Comparison of ENCODE assay signal across 26 mouse cellular contexts in the genomic region with DNA sequence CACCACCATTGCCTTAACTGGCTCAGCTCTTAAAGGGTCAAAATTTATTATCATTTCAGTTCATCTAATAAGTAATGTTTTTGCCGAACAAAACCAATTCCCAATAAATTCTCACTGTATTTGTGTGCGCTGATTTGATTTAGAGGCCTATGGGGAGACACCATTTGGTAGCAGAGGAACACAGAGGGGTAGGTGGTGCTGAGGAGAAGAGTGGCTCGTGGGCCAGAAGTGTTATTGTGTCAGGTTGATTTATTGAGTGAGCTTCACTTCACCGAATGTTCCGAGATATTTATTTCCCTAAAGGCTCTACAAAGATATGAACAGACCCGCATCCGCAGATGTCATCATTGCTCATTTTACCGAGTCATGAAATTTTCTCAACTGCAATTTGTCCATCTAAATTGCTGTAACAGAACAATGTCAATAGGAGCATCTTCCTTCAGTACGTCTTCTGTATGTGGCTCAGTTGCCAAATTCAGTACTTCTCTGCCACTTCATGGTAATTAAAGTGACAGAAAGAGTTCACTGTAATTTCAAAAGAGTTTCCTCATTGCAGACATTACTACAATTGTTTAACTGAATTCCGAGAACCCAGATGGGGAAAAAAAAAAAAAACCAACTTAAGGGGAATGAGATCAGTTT.
A peak's percentile ranks its signal among the peaks of the same experiment; 100 is the strongest.
DNase-seq lines count a peak whose midpoint lies in the region; ATAC-seq and TF ChIP-seq lines count a peak whose summit lies in the region.
"Had no signal": no experiment of that assay in that cellular context is flagged by ENCODE, and none has a peak within 500 bp of the region (broad histone marks: within the 10 kb centered on the region; RNA-seq: fewer than 3 reads in every experiment).

No protein-coding gene starts in this region.

- H3K4me3 ChIP-seq in neural tube, embryonic 11.5 days (ENCODE audit: low read depth, low read length), result no peak overlapping the region
- no peak overlapping the region for H3K4me3 ChIP-seq in hindbrain, postnatal 0 days (ENCODE audit: low read length)
- no peak overlapping the region for H3K4me3 ChIP-seq in neural tube, embryonic 14.5 days (ENCODE audit: low read depth, low read length)
- H3K4me3 ChIP-seq: forebrain, embryonic 13.5 days; heart, embryonic 15.5 days; limb, embryonic 15.5 days; lung, embryonic 15.5 days had no signal

- no peak overlapping the region for H3K4me2 ChIP-seq in neural tube, embryonic 11.5 days (ENCODE audit: low read depth)
- H3K4me2 ChIP-seq in hindbrain, postnatal 0 days (ENCODE audit: low read depth, low read length), result no peak overlapping the region
- no peak overlapping the region for H3K4me2 ChIP-seq in neural tube, embryonic 14.5 days (ENCODE audit: low read depth, low read length)
- H3K4me2 ChIP-seq: forebrain, embryonic 13.5 days; heart, embryonic 15.5 days; limb, embryonic 15.5 days; lung, embryonic 15.5 days; midbrain, embryonic 11.5 days had no signal

- peak; percentile 74 for ATAC-seq in neural tube, embryonic 11.5 days (ENCODE audit: insufficient read depth, low FRiP score, low TSS enrichment)
- no peak for ATAC-seq in hindbrain, postnatal 0 days
- peak; percentile 52; the same call in 1 of the 2 replicates for ATAC-seq in neural tube, embryonic 14.5 days (ENCODE audit: low read depth)
- ATAC-seq: activated CD4-positive, CD25-positive, alpha-beta regulatory T cell, adult 4 months; forebrain, embryonic 13.5 days had no signal

- no peaks in the 10 kb centered on the region for H3K4me1 ChIP-seq in neural tube, embryonic 11.5 days (ENCODE audit: control insufficient read depth, insufficient read depth, low read length)
- no peaks in the 10 kb centered on the region for H3K4me1 ChIP-seq in hindbrain, postnatal 0 days (ENCODE audit: insufficient read depth, low read length)
- peaks cover 8% of the 10 kb centered on the region for H3K4me1 ChIP-seq in neural tube, embryonic 14.5 days (ENCODE audit: control insufficient read depth, insufficient read depth, low read length)
- H3K4me1 ChIP-seq: heart, embryonic 15.5 days; limb, embryonic 15.5 days; lung, embryonic 15.5 days had no signal

- H3K27me3 ChIP-seq in neural tube, embryonic 11.5 days (ENCODE audit: control insufficient read depth, insufficient read depth, low read length), result no peaks in the 10 kb centered on the region
- H3K27me3 ChIP-seq in hindbrain, postnatal 0 days (ENCODE audit: insufficient read depth, low read length), result no peaks in the 10 kb centered on the region
- no peaks in the 10 kb centered on the region for H3K27me3 ChIP-seq in neural tube, embryonic 14.5 days (ENCODE audit: control insufficient read depth, insufficient read depth, low read length)
- H3K27me3 ChIP-seq: forebrain, embryonic 13.5 days; heart, embryonic 15.5 days; limb, embryonic 15.5 days; lung, embryonic 15.5 days had no signal

- TF ChIP-seq CTCF in hindbrain, postnatal 0 days (IDR thresholded peaks at IDR 0.05; ENCODE audit: low read depth), result no peak

- H3K9ac ChIP-seq in neural tube, embryonic 11.5 days (ENCODE audit: low read length), result no peak overlapping the region
- H3K9ac ChIP-seq in hindbrain, postnatal 0 days (replicated peaks; ENCODE audit: low read length), result no peak overlapping the region
- H3K9ac ChIP-seq in neural tube, embryonic 14.5 days (replicated peaks; ENCODE audit: low read depth, low read length), result no peak overlapping the region
- H3K9ac ChIP-seq: forebrain, embryonic 13.5 days; heart, embryonic 15.5 days; limb, embryonic 15.5 days; liver, embryonic 14.5 days; lung, embryonic 15.5 days had no signal

- no peak for DNase-seq in neural tube, embryonic 11.5 days (ENCODE audit: low spot score)
- DNase-seq in neural tube, embryonic 10.5 days (ENCODE audit: extremely low spot score, low spot score), result no peak
- DNase-seq in hindbrain, postnatal 0 days (ENCODE audit: low spot score), result peak; percentile 23
- DNase-seq in ovary, postnatal 10 days (ENCODE audit: low spot score), result no peak
- DNase-seq in kidney, adult 8-10 months, result no peak
- no peak for DNase-seq in gastrocnemius, postnatal 14 days
- DNase-seq: adrenal gland, adult 8-10 months; cerebellum, adult 18-20 months; cerebellum, postnatal 25 days; gastrocnemius, postnatal 10 days; heart, postnatal 36 days; kidney, adult 2 months; kidney, postnatal 14 days; left cerebral cortex, postnatal 4 days; lung, postnatal 36 days; right cerebral cortex, postnatal 25 days; spleen, adult 18-20 months; thymus, postnatal 14 days had no signal

- H3K27ac ChIP-seq in neural tube, embryonic 11.5 days (ENCODE audit: low read depth, low read length), result no peak overlapping the region
- 0 out of 2 replicates have a peak overlapping the region, but pooled peaks have one; percentile 7 for H3K27ac ChIP-seq in hindbrain, postnatal 0 days
- no peak overlapping the region for H3K27ac ChIP-seq in neural tube, embryonic 14.5 days (ENCODE audit: low read depth, low read length)
- H3K27ac ChIP-seq: forebrain, embryonic 13.5 days; heart, embryonic 15.5 days; limb, embryonic 15.5 days; liver, embryonic 14.5 days; lung, embryonic 15.5 days had no signal

- H3K9me3 ChIP-seq in neural tube, embryonic 11.5 days (ENCODE audit: control insufficient read depth, low read length), result no peaks in the 10 kb centered on the region
- H3K9me3 ChIP-seq in hindbrain, postnatal 0 days (ENCODE audit: low read length), result no peaks in the 10 kb centered on the region
- no peaks in the 10 kb centered on the region for H3K9me3 ChIP-seq in neural tube, embryonic 14.5 days (ENCODE audit: control insufficient read depth, low read length)
- H3K9me3 ChIP-seq: forebrain, embryonic 13.5 days; heart, embryonic 15.5 days; limb, embryonic 15.5 days; lung, embryonic 15.5 days had no signal

- 42% methylated on average over 10 of the region's 10 CpGs for WGBS in neural tube, embryonic 11.5 days
- 47% methylated on average over 10 of the region's 10 CpGs for WGBS in hindbrain, postnatal 0 days
- 21% methylated on average over 10 of the region's 10 CpGs for WGBS in neural tube, embryonic 14.5 days

- H3K36me3 ChIP-seq in neural tube, embryonic 11.5 days (ENCODE audit: control insufficient read depth, insufficient read depth, low read length), result no peaks in the 10 kb centered on the region
- H3K36me3 ChIP-seq in hindbrain, postnatal 0 days (ENCODE audit: insufficient read depth, low read length), result no peaks in the 10 kb centered on the region
- H3K36me3 ChIP-seq in neural tube, embryonic 14.5 days (ENCODE audit: control insufficient read depth, insufficient read depth, low read length), result no peaks in the 10 kb centered on the region
- H3K36me3 ChIP-seq: heart, embryonic 15.5 days; limb, embryonic 15.5 days; lung, embryonic 15.5 days had no signal

- intact Hi-C loops in gastrocnemius, postnatal 14 days (cut with DNase I; ENCODE audit: low total_unique reads), result no loop called here
